Mouse (Mus musculus): ENCODE data around the gene Prkag2.

GRCm38 (mm10) chr5:24826056-24826770 is 274.2 kb downstream of the Prkag2 start:
- TF ChIP-seq CTCF (IDR thresholded peaks at IDR 0.05; ENCODE audit: control insufficient read depth, insufficient read depth, low read length) (no peak), POLR2A (IDR thresholded peaks at IDR 0.05; ENCODE audit: borderline replicate concordance, control insufficient read depth, low read depth, low read length) (no peak)

Data from bone marrow, adult 2 months (tissue).